Mouse (Mus musculus) liver, adult 2 months (tissue): ENCODE data around the gene Atad3a.

Experiments used
- CTCF ChIP-seq: fragments of 200-500 bp; IDR thresholded peaks from 2 replicates; pipeline ENCODE4 v1.5.1; 2011; ENCODE audit warnings: low read depth, low read length, control low read depth
- POLR2A ChIP-seq: fragments of 200-500 bp; IDR thresholded peaks from 2 replicates; pipeline ENCODE4 v1.6.1; 2011; ENCODE audit warnings: low read length, control low read depth; ENCODE audit not compliant: insufficient read depth; ENCODE audit errors: extremely low read depth

- TF ChIP-seq CTCF: no peak
- no peak for TF ChIP-seq POLR2A
Observed at GRCm38 (mm10) chr4:155736421-155736820, 24.5 kb downstream of the Atad3a start.
